Comparison of ENCODE assay signal across 8 mouse cellular contexts in genomic region chr6:34155137-34155804, GRCm38 (mm10). TPM values are rescaled to one million over a fixed set of nuclear protein-coding genes. Genes with fewer than 3 reads are reported as not detected.
A peak's percentile ranks its signal among the peaks of the same experiment; 100 is the strongest.
DNase-seq lines count a peak whose midpoint lies in the region; ATAC-seq and TF ChIP-seq lines count a peak whose summit lies in the region.

No protein-coding gene starts in this region.

- no peak for ATAC-seq in heart, postnatal 0 days (ENCODE audit: insufficient read depth, low read depth)
- no peak for ATAC-seq in forebrain, postnatal 0 days
- ATAC-seq in liver, embryonic 12.5 days, result peak; percentile 70

- H3K9ac ChIP-seq in heart, postnatal 0 days (replicated peaks; ENCODE audit: low read depth, low read length), result no peak overlapping the region
- 0 out of 2 replicates have a peak overlapping the region, but pooled peaks have one; percentile 14 for H3K9ac ChIP-seq in forebrain, postnatal 0 days
- peak overlapping the region; percentile 56 for H3K9ac ChIP-seq in liver, embryonic 12.5 days

- TF ChIP-seq CTCF in heart, postnatal 0 days (IDR thresholded peaks at IDR 0.05; ENCODE audit: low read depth), result no peak
- TF ChIP-seq CTCF in forebrain, postnatal 0 days (IDR thresholded peaks at IDR 0.05; ENCODE audit: low read depth), result no peak
- TF ChIP-seq CTCF in cerebellum, adult 2 months (IDR thresholded peaks at IDR 0.05; ENCODE audit: borderline replicate concordance, insufficient read depth, low read depth, low read length), result no peak

- no peak overlapping the region for H3K4me3 ChIP-seq in heart, postnatal 0 days (ENCODE audit: low read depth, low read length)
- no peak overlapping the region for H3K4me3 ChIP-seq in forebrain, postnatal 0 days (ENCODE audit: low read depth, low read length)
- H3K4me3 ChIP-seq in liver, embryonic 12.5 days, result no peak overlapping the region
- H3K4me3 ChIP-seq in cerebellum, adult 2 months (replicated peaks; ENCODE audit: insufficient read depth, low read depth, low read length), result no peak overlapping the region

- H3K4me1 ChIP-seq in heart, postnatal 0 days (ENCODE audit: control insufficient read depth, insufficient read depth), result peaks cover 21% of the 10 kb centered on the region
- peaks cover 31% of the 10 kb centered on the region for H3K4me1 ChIP-seq in forebrain, postnatal 0 days (ENCODE audit: insufficient read depth)
- H3K4me1 ChIP-seq in liver, embryonic 12.5 days, result peaks cover 61% of the 10 kb centered on the region
- no peaks in the 10 kb centered on the region for H3K4me1 ChIP-seq in cerebellum, adult 2 months (ENCODE audit: control insufficient read depth, insufficient read depth, low read length)

- 72% methylated on average over 15 of the region's 15 CpGs for WGBS in heart, postnatal 0 days
- WGBS in forebrain, postnatal 0 days, result 87% methylated on average over 15 of the region's 15 CpGs
- WGBS in liver, embryonic 12.5 days (ENCODE audit: insufficient replicate concordance), result 35% methylated on average over 15 of the region's 15 CpGs
- WGBS in cerebellum, adult 2 months, result 90% methylated on average over 15 of the region's 15 CpGs

- no peaks in the 10 kb centered on the region for H3K9me3 ChIP-seq in heart, postnatal 0 days (replicated peaks; ENCODE audit: control insufficient read depth, low read length)
- no peaks in the 10 kb centered on the region for H3K9me3 ChIP-seq in forebrain, postnatal 0 days (ENCODE audit: low read length)
- no peaks in the 10 kb centered on the region for H3K9me3 ChIP-seq in liver, embryonic 12.5 days (replicated peaks)

- peaks cover 36% of the 10 kb centered on the region for H3K36me3 ChIP-seq in heart, postnatal 0 days (replicated peaks; ENCODE audit: control insufficient read depth, insufficient read depth, low read length)
- peaks cover 38% of the 10 kb centered on the region for H3K36me3 ChIP-seq in forebrain, postnatal 0 days (ENCODE audit: insufficient read depth)
- peaks cover 36% of the 10 kb centered on the region for H3K36me3 ChIP-seq in liver, embryonic 12.5 days

- H3K27ac ChIP-seq in heart, postnatal 0 days (ENCODE audit: low read depth), result peak overlapping the region; percentile 56; the same call in 1 of the 2 replicates
- H3K27ac ChIP-seq in forebrain, postnatal 0 days (ENCODE audit: low read depth, low read length), result peak overlapping the region; percentile 79
- H3K27ac ChIP-seq in liver, embryonic 12.5 days, result peak overlapping the region; percentile 85
- no peak overlapping the region for H3K27ac ChIP-seq in cerebellum, adult 2 months (ENCODE audit: insufficient read depth, low read length)

- no peak overlapping the region for H3K4me2 ChIP-seq in heart, postnatal 0 days (ENCODE audit: low read depth, low read length)
- no peak overlapping the region for H3K4me2 ChIP-seq in forebrain, postnatal 0 days (ENCODE audit: low read depth)
- H3K4me2 ChIP-seq in liver, embryonic 12.5 days, result peak overlapping the region; percentile 54

- no peak for TF ChIP-seq EP300 in heart, postnatal 0 days (IDR thresholded peaks at IDR 0.05; ENCODE audit: low read depth)

- H3K27me3 ChIP-seq in heart, postnatal 0 days (ENCODE audit: control insufficient read depth, insufficient read depth, low read length), result no peaks in the 10 kb centered on the region
- H3K27me3 ChIP-seq in forebrain, postnatal 0 days (ENCODE audit: insufficient read depth, low read length), result no peaks in the 10 kb centered on the region
- H3K27me3 ChIP-seq in liver, embryonic 12.5 days (replicated peaks), result no peaks in the 10 kb centered on the region
- no peaks in the 10 kb centered on the region for H3K27me3 ChIP-seq in cerebellum, adult 2 months (ENCODE audit: control insufficient read depth, insufficient read depth, low read length)

- no peak for TF ChIP-seq POLR2A in cerebellum, adult 2 months (IDR thresholded peaks at IDR 0.05; ENCODE audit: borderline replicate concordance, insufficient read depth, low read length)

- DNase-seq in heart, postnatal 0 days (ENCODE audit: low spot score), result no peak
- DNase-seq in heart, adult 18-20 months, result no peak
- peak; percentile 40 for DNase-seq in adipocyte (ENCODE audit: low spot score)
- DNase-seq in forebrain, postnatal 0 days, result no peak
- DNase-seq in cerebellum, adult 2 months, result no peak
- no peak for DNase-seq in right cerebral cortex, postnatal 25 days
- DNase-seq in adrenal gland, postnatal 36 days, result no peak

RNA-seq across cellular contexts. Expression of gene Slc35b4, which starts 21.6 kb away (rescaled TPM):
- total RNA-seq in heart, postnatal 0 days (2014; rRNA removed; ENCODE audit: low replicate concordance), result 9.0 and 12.7 TPM in 2 replicates
- polyA plus RNA-seq in heart, postnatal 0 days (2015; fragmentation: Nextera tagmentation; extraction: Ambion mirVana), result 14.5 and 14.6 TPM in 2 replicates
- total RNA-seq in heart, adult 18-20 months (2021), result 1 to 10 TPM; 7.9 to 8.0 TPM
- total RNA-seq in forebrain, postnatal 0 days (2014; rRNA removed), result 24.0 and 26.2 TPM in 2 replicates
- 23.8 and 34.7 TPM in 2 replicates for polyA plus RNA-seq in forebrain, postnatal 0 days (2015; fragmentation: Nextera tagmentation; extraction: Ambion mirVana)
- polyA plus RNA-seq in liver, embryonic 12.5 days (2016; fragmentation: Nextera tagmentation; extraction: Ambion mirVana), result 26.6 and 27.4 TPM in 2 replicates
- polyA plus RNA-seq in cerebellum, adult 2 months (2012; rRNA removed), result 45.8 and 46.4 TPM in 2 replicates
- 10 to 100 TPM; 33.2 to 36.9 TPM for total RNA-seq in adrenal gland, postnatal 36 days (2021)
